Mouse (Mus musculus): ENCODE data around the gene Kcnmb4. TPM values are rescaled to one million over a fixed set of nuclear protein-coding genes. Genes with fewer than 3 reads are reported as not detected.

Kcnmb4 gene
- polyA plus RNA-seq (2015; fragmentation: Nextera tagmentation; extraction: Ambion mirVana) = 4.6 and 5.6 TPM in 2 replicates

DNA sequence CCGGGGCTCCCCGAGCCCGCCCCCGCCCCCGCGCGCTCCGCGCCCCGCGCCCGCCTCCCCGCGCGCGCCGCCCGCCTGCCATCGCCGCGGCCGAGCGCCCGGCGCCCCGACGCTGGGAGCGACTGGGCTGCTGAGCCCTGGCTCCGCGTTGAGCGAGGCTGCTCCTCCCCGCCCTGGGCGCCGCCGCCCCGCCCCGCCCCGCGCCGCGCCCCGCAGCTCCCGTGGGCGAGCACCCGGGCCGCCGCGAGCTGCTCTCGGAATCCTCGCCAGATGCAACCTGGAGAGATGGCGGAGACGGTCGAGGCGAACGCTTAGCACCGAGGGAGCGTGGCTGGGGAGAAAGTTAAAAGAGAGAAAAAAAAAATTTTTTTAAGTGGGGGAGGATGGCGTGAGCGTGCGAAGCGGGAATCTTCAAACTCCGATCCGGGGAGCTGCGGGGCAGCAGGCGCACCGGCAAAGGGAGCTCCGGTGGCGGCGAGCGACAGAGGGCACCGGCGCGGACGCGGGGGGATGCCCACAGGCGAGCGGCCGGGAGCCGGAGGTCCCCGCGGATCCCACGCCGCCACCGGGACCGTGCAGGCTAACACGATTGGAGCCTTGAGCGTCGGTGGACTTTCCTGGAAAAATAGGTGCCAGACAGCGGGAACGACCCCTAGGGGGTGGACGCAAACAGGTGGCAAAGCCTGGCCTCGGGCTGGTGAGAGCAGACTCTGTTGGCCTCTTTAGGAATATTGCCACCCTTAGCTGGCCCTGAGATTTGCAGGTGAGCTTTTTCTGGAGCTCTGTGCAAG is at the start of gene Kcnmb4:
Kcnmb4 (minus strand) TSS at position 120 of the 791 bp plus-strand sequence.
- Histone ChIP-seq H3K4me3 (replicated peaks) (peak within 1 kb of the TSS; percentile 62), H3K27me3 (peaks cover 5% of the 10 kb centered on the region; the same call in 1 of the 2 replicates), H3K36me3 (no peaks in the 10 kb centered on the region), H3K9me3 (replicated peaks) (0 out of 2 replicates have a peak, but pooled peaks cover 2% of the 10 kb centered on the region), H3K9ac (peak within 1 kb of the TSS; percentile 65), H3K4me2 (peak within 1 kb of the TSS; percentile 94), H3K4me1 (peaks cover 22% of the 10 kb centered on the region), H3K27ac (0 out of 2 replicates have a peak within 1 kb of the TSS, but pooled peaks have one; percentile 48)
- under 1% methylated on average over 68 of the region's 92 CpGs for WGBS
- ATAC-seq (replicated peaks; ENCODE audit: low FRiP score) = peak; percentile 89

DNA sequence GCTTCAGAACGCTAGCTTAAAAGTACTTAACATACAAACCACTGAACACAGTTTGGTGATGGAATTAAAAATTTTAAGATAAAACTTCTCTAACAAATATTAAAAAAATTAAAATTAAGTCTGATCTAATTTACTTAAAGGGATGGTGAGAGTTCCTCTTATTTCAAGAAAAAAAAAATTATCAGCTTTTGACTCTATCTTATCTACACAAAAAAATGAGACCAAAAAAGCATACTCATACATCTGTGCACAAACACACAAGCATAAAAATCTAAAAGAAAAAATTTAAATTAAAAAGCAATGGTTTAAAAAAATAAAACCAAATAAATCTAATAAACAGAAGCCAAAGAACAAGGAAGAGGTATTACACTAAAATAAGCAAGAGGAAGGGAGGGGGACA is 45.9 kb upstream of the Kcnmb4 start:
- H3K4me1 ChIP-seq = no peaks in the 10 kb centered on the region
- H3K4me3 ChIP-seq (replicated peaks) = no peak overlapping the region
- no peak for ATAC-seq (replicated peaks; ENCODE audit: low FRiP score)
- 84% methylated on average over 1 of the region's 1 CpGs for WGBS
- H3K27me3 ChIP-seq = no peaks in the 10 kb centered on the region
- H3K36me3 ChIP-seq = no peaks in the 10 kb centered on the region
- no peaks in the 10 kb centered on the region for H3K9me3 ChIP-seq (replicated peaks)
- H3K9ac ChIP-seq = no peak overlapping the region
- no peak overlapping the region for H3K4me2 ChIP-seq
- no peak overlapping the region for H3K27ac ChIP-seq

DNA sequence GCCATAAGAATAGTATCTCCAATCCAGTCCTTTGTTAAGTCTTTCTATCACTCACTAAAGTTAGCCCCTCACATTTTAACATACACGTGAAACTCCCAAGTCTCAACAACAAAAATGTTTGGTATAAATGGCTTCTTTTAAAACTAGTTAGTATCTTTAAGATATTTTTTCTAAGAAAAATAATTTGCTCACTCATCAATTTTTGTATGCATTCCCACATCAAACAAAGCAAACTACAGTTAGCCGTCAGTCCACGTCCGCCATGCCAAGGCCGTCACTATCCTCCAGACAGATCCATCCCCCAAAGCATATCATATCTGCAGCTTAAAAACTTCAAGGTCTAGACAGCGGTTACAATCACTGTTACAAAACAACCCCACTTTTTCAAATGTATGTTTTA is 41.9 kb upstream of the Kcnmb4 start:
- Histone ChIP-seq H3K27me3 (no peaks in the 10 kb centered on the region), H3K9ac (no peak overlapping the region), H3K4me3 (replicated peaks) (no peak overlapping the region), H3K9me3 (replicated peaks) (no peaks in the 10 kb centered on the region), H3K4me2 (no peak overlapping the region), H3K36me3 (no peaks in the 10 kb centered on the region), H3K27ac (no peak overlapping the region), H3K4me1 (no peaks in the 10 kb centered on the region)
- WGBS = 90% methylated on average over 6 of the region's 6 CpGs
- ATAC-seq (replicated peaks; ENCODE audit: low FRiP score) = no peak

GRCm38 (mm10) chr10:116515158-116515557 is 41.5 kb upstream of the Kcnmb4 start:
- Histone ChIP-seq H3K36me3 (no peaks in the 10 kb centered on the region), H3K4me1 (no peaks in the 10 kb centered on the region), H3K4me2 (no peak overlapping the region), H3K9me3 (replicated peaks) (no peaks in the 10 kb centered on the region), H3K9ac (no peak overlapping the region), H3K27ac (no peak overlapping the region), H3K27me3 (no peaks in the 10 kb centered on the region), H3K4me3 (replicated peaks) (no peak overlapping the region)
- ATAC-seq (replicated peaks; ENCODE audit: low FRiP score) = no peak
- WGBS = 95% methylated on average over 4 of the region's 4 CpGs

- Histone ChIP-seq H3K9me3 (replicated peaks) (no peaks in the 10 kb centered on the region), H3K9ac (no peak overlapping the region), H3K27ac (no peak overlapping the region), H3K36me3 (no peaks in the 10 kb centered on the region), H3K4me1 (no peaks in the 10 kb centered on the region), H3K4me3 (replicated peaks) (no peak overlapping the region), H3K4me2 (no peak overlapping the region), H3K27me3 (no peaks in the 10 kb centered on the region)
- 74% methylated on average over 7 of the region's 7 CpGs for WGBS
- no peak for ATAC-seq (replicated peaks; ENCODE audit: low FRiP score)
Measured at GRCm38 (mm10) chr10:116513254-116513635, 39.6 kb upstream of the Kcnmb4 start.

DNA sequence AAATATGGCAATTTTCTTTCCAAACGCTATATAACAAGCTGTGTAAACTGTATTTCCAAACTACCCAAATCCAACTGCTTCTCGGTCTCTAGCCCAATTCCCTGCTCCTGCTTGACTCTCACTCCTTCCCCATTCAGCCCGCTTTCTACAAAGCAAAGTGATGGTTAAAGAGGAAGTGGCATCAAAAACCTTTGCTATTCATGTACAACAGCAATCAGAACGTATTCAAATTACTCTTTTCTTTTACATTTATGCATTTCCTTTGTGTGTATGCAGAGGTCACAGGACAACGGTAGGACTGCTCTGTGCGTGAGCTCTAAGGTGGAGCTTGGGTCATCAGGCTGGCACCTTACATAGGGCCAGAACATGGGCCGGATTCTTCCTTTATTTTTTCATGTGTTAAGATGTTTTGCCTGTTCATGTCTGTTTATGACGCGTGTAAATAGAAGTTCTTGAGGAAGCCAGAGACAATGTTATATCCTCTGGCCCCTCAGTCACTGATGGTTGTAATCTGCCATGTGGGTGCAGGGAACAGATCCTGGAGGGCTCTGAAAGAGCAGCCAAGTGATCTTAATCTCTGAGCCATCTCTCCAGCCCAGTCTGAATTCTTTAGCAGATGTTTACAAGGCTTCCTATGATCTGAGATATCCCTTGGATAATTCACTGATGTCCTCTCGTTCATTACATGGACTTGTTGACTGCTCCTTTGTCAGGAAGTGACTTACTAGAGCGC is 39.0 kb upstream of the Kcnmb4 start:
- H3K4me1 ChIP-seq = no peaks in the 10 kb centered on the region
- H3K4me2 ChIP-seq = no peak overlapping the region
- 87% methylated on average over 11 of the region's 11 CpGs for WGBS
- no peaks in the 10 kb centered on the region for H3K36me3 ChIP-seq
- no peak for ATAC-seq (replicated peaks; ENCODE audit: low FRiP score)
- H3K27me3 ChIP-seq = no peaks in the 10 kb centered on the region
- no peak overlapping the region for H3K4me3 ChIP-seq (replicated peaks)
- no peak overlapping the region for H3K27ac ChIP-seq
- no peaks in the 10 kb centered on the region for H3K9me3 ChIP-seq (replicated peaks)
- no peak overlapping the region for H3K9ac ChIP-seq

- WGBS = 85% methylated on average over 7 of the region's 7 CpGs
- Histone ChIP-seq H3K4me1 (no peaks in the 10 kb centered on the region), H3K36me3 (peaks cover 12% of the 10 kb centered on the region; the same call in 1 of the 2 replicates), H3K27me3 (no peaks in the 10 kb centered on the region), H3K9me3 (replicated peaks) (no peaks in the 10 kb centered on the region), H3K27ac (no peak overlapping the region), H3K4me3 (replicated peaks) (no peak overlapping the region), H3K4me2 (no peak overlapping the region), H3K9ac (no peak overlapping the region)
- ATAC-seq (replicated peaks; ENCODE audit: low FRiP score) = no peak
Measured at GRCm38 (mm10) chr10:116505303-116506014, 31.8 kb upstream of the Kcnmb4 start.

DNA sequence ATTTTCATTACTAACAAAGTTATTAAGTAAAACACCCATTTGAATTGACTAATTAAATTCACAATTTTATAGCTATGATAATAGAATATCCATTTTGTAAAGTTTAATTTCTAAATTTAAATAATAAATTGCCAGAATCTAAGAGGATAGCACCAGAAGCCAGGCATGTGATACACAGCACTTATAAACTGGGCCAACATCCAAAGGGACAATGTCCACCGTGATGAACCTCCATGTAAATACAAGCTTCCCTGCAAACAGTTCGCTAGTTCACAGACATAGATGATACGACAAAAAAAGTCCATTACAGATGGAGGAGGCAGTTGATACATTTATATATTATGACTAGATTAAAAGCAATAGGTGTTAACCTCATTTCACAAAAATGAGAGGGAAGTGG is 19.1 kb upstream of the Kcnmb4 start:
- no peak for ATAC-seq (replicated peaks; ENCODE audit: low FRiP score)
- no peak overlapping the region for H3K4me2 ChIP-seq
- peaks cover 64% of the 10 kb centered on the region for H3K36me3 ChIP-seq
- no peak overlapping the region for H3K9ac ChIP-seq
- no peak overlapping the region for H3K27ac ChIP-seq
- H3K27me3 ChIP-seq = no peaks in the 10 kb centered on the region
- no peaks in the 10 kb centered on the region for H3K9me3 ChIP-seq (replicated peaks)
- no peak overlapping the region for H3K4me3 ChIP-seq (replicated peaks)
- 91% methylated on average over 3 of the region's 3 CpGs for WGBS
- H3K4me1 ChIP-seq = no peaks in the 10 kb centered on the region

DNA sequence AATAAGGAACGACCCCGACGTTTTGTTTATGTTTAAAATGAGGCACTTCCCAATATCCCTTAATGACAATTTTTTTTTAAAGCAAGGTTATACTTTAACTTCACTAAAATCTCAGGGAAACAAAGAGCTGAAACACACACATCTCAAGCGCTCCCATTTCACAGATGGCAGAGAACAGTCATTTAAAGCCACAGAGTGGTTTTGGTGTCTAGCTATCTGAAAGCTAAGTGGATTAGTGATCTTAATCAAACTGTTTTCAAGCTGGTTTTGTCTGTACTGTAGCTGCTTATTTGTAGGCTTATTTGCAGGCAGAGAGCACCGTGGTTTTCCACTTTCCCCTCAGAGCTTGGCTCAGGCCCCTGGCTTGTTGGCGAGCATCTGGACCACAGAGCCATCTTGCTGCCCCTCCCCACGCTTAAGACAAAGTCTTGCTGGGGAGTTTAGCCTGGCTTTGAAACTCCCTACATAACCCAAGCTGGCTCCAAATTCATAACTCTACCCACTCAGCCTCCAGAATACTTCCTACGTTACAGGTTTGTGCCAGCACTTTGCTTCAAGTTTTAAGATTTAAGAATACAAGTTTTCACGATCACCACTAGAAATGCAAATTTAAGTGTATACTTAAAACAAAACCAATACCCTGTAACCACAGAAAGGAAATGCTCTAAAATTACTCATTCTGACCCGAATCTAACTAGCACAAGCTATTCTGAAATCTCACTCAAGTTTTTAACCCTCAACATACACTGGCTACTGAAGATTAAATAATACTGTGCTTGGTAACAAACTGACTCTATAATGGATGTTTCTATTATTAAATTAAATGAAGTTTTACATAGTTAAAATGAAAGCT is 13.4 kb upstream of the Kcnmb4 start:
- ATAC-seq (replicated peaks; ENCODE audit: low FRiP score) = no peak
- H3K9ac ChIP-seq = no peak overlapping the region
- H3K27ac ChIP-seq = no peak overlapping the region
- H3K4me2 ChIP-seq = no peak overlapping the region
- H3K4me1 ChIP-seq = no peaks in the 10 kb centered on the region
- H3K27me3 ChIP-seq = no peaks in the 10 kb centered on the region
- WGBS = 90% methylated on average over 10 of the region's 10 CpGs
- peaks cover 62% of the 10 kb centered on the region for H3K36me3 ChIP-seq
- no peaks in the 10 kb centered on the region for H3K9me3 ChIP-seq (replicated peaks)
- no peak overlapping the region for H3K4me3 ChIP-seq (replicated peaks)

DNA sequence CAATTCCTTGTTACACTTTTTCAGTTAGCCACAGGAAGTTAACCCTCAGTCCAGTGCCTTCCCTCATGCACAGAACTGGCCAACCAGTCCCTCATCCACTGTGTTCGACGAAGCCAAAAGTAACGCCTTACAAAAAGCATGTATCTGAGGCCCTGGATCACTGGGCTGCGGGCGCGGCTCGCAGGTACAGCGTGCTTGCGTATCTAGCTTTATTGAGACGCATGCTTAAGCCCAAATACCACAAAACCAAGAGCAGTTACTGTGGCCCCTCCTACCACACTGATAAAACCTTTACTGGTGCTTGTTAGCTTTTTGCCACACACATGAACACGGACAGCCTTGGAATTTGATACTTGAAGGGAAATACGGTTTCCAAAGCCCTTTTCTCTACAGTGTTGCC is 8.2 kb upstream of the Kcnmb4 start:
- Histone ChIP-seq H3K9me3 (replicated peaks) (0 out of 2 replicates have a peak, but pooled peaks cover 2% of the 10 kb centered on the region), H3K4me2 (no peak overlapping the region), H3K27ac (no peak overlapping the region), H3K4me3 (replicated peaks) (no peak overlapping the region), H3K9ac (no peak overlapping the region), H3K4me1 (no peaks in the 10 kb centered on the region), H3K27me3 (no peaks in the 10 kb centered on the region), H3K36me3 (peaks cover 46% of the 10 kb centered on the region)
- WGBS = 89% methylated on average over 12 of the region's 12 CpGs
- ATAC-seq (replicated peaks; ENCODE audit: low FRiP score) = no peak

- Histone ChIP-seq H3K27me3 (no peaks in the 10 kb centered on the region), H3K36me3 (peaks cover 39% of the 10 kb centered on the region), H3K9ac (no peak overlapping the region), H3K27ac (no peak overlapping the region), H3K4me2 (no peak overlapping the region), H3K4me3 (replicated peaks) (no peak overlapping the region), H3K9me3 (replicated peaks) (0 out of 2 replicates have a peak, but pooled peaks cover 2% of the 10 kb centered on the region), H3K4me1 (no peaks in the 10 kb centered on the region)
- 92% methylated on average over 5 of the region's 5 CpGs for WGBS
- no peak for ATAC-seq (replicated peaks; ENCODE audit: low FRiP score)
Measured at GRCm38 (mm10) chr10:116480988-116481387, 7.3 kb upstream of the Kcnmb4 start.
